Mouse (Mus musculus) urinary bladder, postnatal 36 days (tissue): ENCODE measurements around the gene Vmn1r43.
"Not testable (repeated sequence)": the region's sequence is repeated elsewhere in the genome, so short reads cannot be mapped to it uniquely, and the experiment has no call there.

Experiments used
- DNase-seq, 2 experiments: peaks; one replicate each; pipeline ENCODE4 v3.0.0; 2022; ENCODE audit warnings: low spot score in 2 of 2, mixed read lengths in 1 of 2

Vmn1r43 gene

DNA sequence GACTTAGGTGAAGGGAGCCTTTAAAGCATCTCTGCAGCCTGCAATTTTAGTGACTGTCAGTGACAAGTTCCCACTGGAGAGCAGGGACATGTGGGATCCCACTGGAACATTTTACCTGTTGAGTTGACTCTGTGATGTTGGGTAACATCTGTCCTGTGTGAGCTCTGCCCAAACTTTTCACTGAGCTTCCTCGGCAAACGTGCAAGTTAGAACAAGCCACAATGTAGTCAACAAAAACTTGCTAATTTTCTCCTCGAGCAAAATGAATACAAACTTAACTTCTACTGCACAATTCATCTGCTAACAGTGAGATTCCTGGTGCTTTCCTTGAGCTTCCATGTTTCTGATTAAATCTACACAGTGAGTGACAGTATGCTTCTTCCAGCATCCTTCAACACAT lies at the start of gene Vmn1r43, which contains the start of gene Vmn1r42:
Gene Vmn1r43, minus strand, starts transcription at position 101 of the 400 bp plus-strand sequence.
Gene Vmn1r42, minus strand, starts transcription at position 101 of the 400 bp plus-strand sequence.
- not testable (repeated sequence) for DNase-seq

DNA sequence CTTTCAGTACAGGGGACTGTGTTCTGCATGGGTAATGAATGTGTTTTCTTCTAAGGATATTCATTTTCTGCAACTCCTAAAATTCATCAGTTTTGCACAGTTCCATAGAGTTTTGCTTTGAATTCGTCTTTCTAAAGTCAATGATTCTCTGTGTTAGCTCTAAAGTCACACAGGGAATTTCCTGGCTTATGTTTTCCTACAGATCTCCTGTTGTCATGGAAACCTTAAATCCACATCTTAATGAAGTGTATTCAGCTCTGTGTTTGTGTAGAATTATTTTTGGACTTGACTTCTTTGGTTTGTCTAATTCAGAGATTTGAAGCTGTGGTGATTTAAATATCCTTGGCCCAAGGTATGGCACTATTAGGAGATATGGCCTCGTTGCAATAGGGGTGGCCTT lies 7.6 kb upstream of the Vmn1r43 start:
- no peak for DNase-seq

DNA sequence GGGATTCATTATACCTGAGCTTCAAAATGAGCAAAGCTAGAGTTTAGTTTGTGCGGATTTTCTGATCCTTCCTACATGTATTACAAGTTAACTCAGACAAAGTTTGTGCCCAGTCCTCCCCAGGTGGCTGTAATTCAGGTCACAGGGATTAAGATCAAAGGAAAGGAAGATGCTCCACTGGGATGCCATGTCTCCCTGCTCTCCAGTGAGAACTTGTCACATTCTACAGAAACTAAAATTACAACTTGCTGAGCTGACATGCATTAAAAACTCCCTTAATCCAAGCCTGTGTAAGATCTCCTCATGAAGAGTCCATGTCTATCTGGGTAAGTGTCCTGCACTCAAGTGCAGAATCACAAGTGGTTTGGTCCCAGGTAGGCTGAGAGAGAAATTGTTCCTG lies 7.1 kb upstream of the Vmn1r43 start, which contains the start of gene Vmn1r44:
Gene Vmn1r44, plus strand, starts transcription at position 301 of the 400 bp plus-strand sequence.
- no peak for DNase-seq

DNA sequence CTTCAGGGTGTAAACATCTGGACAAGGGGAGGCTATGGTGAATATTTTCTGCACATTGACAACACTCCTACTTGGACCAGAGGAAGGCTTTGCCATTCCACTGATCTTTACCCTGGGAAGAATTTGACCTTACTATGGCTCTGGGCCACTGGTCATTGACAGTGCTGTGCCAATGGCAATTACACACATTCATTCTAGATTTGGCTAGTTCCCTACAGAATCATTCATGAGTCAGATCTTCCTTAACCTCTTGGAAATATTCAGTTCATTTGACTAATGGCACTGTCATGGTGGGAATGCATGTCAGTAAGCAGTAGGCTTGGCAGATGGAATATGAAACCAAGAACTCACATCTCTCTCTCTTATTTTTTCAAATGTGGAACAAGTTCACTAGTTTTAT lies 4.7 kb upstream of the Vmn1r43 start:
- DNase-seq: no peak

DNA sequence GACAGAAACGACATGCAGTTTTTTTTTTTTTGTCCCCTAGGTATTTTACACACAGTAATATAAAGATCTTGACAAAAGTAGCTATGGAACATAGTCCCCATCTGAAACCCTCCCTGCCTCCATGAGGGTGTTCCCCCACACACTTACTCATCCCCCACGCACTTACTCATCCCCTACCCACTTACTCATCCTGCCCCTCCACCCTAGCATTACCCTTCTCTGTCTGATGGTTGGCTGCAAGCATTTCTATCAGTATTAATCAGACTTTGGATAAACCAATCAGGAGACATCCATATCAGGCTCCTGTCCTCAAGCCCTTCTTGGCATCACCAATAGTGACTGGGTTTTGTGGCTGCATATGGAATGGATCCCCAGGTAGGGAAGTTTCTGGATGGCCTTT lies 750 bp upstream of the Vmn1r43 start:
- DNase-seq: no peak

DNA sequence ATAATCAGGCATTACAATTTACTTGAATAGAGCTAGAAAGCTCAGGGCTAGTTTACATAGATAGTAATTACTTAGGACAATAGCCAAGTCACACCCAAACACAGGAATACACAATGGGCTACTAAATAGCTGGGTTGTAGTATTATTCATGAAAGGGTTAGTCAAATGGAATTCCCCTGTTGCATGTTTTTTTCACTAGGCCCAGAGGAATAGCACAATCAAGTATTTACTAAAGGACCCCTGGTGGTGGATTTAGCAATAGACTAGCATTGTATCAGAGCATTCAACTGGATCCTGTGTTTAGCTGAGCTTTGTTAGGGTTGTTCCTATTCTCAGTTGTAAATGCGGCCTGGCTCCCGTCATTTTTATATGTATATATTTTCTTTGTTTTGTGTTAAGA lies 8.2 kb downstream of the Vmn1r43 start:
- no peak for DNase-seq

DNA sequence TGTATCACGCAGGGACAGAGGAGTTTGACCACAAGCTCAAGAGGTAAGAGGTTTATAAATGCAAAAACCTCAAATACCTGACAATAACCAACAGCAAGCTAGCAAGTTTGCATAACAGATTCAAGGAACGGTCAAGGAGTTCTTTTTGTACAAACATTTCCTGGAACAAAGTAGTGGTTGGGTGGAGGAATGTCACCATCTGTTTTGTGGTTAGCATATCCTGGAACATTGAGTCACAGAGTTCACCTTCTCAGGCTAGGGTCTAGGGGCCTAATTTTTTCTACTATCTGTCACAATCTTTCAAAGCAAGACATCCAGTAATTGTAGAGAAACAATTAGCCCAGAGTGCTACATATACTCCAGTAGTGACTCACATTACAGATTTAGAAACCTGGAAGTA lies 8.9 kb downstream of the Vmn1r43 start:
- DNase-seq: no peak

DNA sequence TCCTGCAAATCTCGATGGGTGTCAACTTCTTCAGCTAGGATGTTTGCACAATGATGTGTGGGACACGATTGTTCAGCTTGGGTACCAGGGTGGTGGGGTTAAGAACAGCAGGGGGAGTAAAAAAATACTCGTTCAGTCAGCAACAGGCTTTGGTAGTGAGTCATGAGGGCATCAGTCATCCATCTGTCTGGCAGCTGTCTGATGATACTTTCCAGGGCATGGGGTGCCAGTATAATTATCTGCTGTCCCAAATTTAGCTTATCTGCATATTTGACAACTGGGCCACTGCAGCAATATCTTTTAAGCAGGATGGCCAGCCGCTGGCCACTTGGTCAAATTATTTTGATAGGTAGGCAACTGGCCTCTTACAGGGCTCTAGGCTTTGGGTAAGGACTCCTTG lies 12.4 kb downstream of the Vmn1r43 start:
- no peak for DNase-seq

DNA sequence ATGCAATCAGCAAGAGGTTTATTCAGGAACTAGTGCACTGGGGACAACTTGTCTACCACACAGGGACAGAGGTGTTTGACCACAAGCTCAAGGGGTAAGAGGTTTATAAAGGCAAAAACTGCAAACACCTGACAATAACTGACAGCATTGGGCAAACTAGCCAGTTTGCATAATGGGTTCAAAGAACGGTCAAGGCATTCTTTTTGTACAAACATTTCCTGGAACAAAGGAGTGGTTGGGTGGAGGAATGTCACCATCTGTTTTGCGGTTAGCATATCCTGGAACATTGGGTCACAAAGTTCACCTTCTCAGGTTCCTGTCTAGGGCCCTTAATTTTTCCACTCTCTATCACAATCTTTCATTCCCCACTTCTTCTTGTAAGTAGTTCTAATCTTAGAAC lies 16.4 kb downstream of the Vmn1r43 start:
- no peak for DNase-seq

DNA sequence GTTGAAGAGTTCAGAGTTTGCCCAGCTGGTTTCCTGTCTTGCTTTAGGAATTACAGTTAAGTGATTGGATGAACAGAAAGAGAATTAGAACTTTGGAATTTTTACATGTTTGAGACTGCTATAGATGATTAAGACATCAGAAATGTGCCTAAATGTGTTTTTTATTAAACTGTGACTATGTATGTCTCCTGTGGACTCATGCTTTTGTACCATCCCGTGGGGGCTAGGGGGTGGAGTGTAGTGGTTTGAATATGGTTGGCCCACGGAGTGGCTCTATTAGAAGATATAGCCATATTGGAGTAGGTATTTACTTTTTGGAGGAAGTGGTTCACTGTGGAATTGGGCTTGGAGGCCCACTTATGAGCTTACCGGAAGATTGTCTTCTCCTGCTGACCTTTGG lies 18.7 kb downstream of the Vmn1r43 start:
- DNase-seq: no peak
